Mouse (Mus musculus) G1E (cell line): ENCODE results near the gene Serhl. TPM values are rescaled to one million over a fixed set of nuclear protein-coding genes. Genes with fewer than 3 reads are reported as not detected.

ENCODE experiments used
- ATAC-seq: 2 replicates; pipeline ENCODE4 v1.8.0; 2016; ENCODE audit warnings: mild to moderate bottlenecking; ENCODE audit not compliant: insufficient number of reproducible peaks, poor library complexity, low FRiP score, severe bottlenecking; ENCODE audit errors: extremely low read depth
- DNase-seq: peaks from one replicate; pipeline ENCODE4 v3.0.0; 2012; ENCODE audit warnings: low spot score
- H3K27me3 ChIP-seq: 2 replicates; pipeline ENCODE4 v1.6.1; 2012; ENCODE audit warnings: mild to moderate bottlenecking, low read length, inconsistent platforms; ENCODE audit not compliant: insufficient read depth
- H3K36me3 ChIP-seq: replicated peaks from 2 replicates; pipeline ENCODE3; 2012; ENCODE audit warnings: mild to moderate bottlenecking, inconsistent platforms
- H3K4me1 ChIP-seq: 2 replicates; pipeline ENCODE4 v1.6.1; 2012; ENCODE audit warnings: low read depth, low read length, inconsistent platforms, mixed read lengths; ENCODE audit not compliant: insufficient read depth
- H3K4me3 ChIP-seq: 2 replicates; pipeline ENCODE4 v1.5.1; 2012; ENCODE audit warnings: low read depth, mild to moderate bottlenecking, inconsistent platforms, low read length, moderate library complexity, mixed read lengths
- H3K9me3 ChIP-seq: replicated peaks from 2 replicates; pipeline ENCODE4 v1.6.1; 2012; ENCODE audit warnings: inconsistent platforms
- CTCF ChIP-seq: IDR thresholded peaks from 2 replicates; pipeline ENCODE4 v1.5.1; 2012; ENCODE audit warnings: low read depth, low read length, inconsistent platforms, mixed read lengths
- GATA1 ChIP-seq: IDR thresholded peaks from 2 replicates; pipeline ENCODE4 v1.6.1; 2012; ENCODE audit warnings: borderline replicate concordance, low read length, inconsistent platforms, mixed read lengths
- GATA2 ChIP-seq: IDR thresholded peaks from 2 replicates; pipeline ENCODE4 v1.6.1; 2012; ENCODE audit warnings: low read depth, low read length, inconsistent platforms, borderline replicate concordance
- POLR2AphosphoS5 ChIP-seq: IDR thresholded peaks from 2 replicates; pipeline ENCODE4 v1.6.1; 2012; ENCODE audit warnings: low read depth, low read length, inconsistent platforms; ENCODE audit not compliant: insufficient replicate concordance
- TAL1 ChIP-seq: conservative IDR thresholded peaks from 2 replicates; pipeline ENCODE4 v1.6.1; 2012; ENCODE audit warnings: low read depth, low read length, inconsistent platforms, mixed read lengths
- polyA plus RNA-seq: library from polyadenylated mRNA; stranded (reverse); fragments of >175 nt; gene quantifications from 2 replicates; pipeline ENCODE4 v1.2.3, GENCODE M21; 2012
- total RNA-seq, 2 experiments: library from RNA; stranded (forward) in 1 of 2; stranded (reverse) in 1 of 2; fragments of 200-1000 nt in 1 of 2; fragments of >200 nt in 1 of 2; fragmentation: Nextera tagmentation in 1 of 2; gene quantifications; 2 replicates each; pipeline ENCODE4 v1.2.3; 2014 to 2017

The Serhl gene
- total and polyA plus RNA-seq, 3 experiments, result 3.1 to 40.5 (median 29.5) TPM

DNA sequence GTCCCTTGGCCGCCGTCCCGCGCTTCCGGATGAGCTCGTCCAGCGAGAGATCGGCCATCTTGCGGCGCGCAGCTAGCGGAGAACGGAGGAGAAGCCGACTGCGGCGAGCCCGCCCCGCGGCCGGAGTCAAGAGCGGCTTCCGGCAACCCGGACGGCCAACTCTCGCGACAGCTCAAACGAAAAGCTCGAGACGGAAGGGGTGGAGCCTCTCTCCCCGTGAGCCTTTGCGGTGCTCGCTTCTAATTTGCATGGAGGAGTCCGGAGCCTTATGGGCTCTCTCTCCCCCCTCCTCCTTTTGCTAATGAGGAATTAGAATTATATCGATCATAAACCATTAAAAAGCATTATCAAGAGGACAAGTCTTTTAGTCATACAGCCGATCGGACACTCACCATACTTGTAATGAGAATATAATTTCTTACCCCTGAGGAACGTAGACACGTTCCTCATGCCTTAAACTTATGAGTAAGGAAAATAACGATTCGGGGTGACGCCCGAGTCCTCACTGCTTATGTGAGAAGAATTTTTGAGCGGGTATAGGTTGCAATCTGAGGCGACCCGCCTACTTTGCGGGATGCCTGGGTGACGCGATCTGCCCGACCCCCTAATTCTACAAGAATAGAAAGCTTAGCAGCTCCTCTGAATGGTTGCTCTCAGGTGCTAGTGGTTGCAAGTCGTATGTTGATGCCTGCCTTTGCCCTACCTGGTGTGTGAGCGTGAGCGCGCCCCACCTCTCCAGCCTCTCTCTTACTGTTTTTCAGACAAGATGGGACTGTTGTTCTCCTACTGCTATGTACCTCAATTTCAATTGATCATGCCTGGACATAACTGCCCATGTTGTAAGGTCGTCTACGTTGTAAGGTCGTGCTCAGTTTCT, 60.1 kb downstream of the Serhl start, which contains the start of gene Poldip3:
Poldip3 (minus strand) TSS at position 189 of the 877 bp plus-strand sequence.
- peaks cover 51% of the 10 kb centered on the region for H3K4me1 ChIP-seq
- peaks cover 64% of the 10 kb centered on the region for H3K36me3 ChIP-seq
- no peaks in the 10 kb centered on the region for H3K27me3 ChIP-seq
- ATAC-seq (peak; percentile 91), DNase-seq (peak; percentile 83)
- no peaks in the 10 kb centered on the region for H3K9me3 ChIP-seq
- TF ChIP-seq GATA1, result no peak
- TF ChIP-seq POLR2AphosphoS5, result peak; percentile 99
- H3K4me3 ChIP-seq, result peak within 1 kb of the TSS; percentile 82

DNA sequence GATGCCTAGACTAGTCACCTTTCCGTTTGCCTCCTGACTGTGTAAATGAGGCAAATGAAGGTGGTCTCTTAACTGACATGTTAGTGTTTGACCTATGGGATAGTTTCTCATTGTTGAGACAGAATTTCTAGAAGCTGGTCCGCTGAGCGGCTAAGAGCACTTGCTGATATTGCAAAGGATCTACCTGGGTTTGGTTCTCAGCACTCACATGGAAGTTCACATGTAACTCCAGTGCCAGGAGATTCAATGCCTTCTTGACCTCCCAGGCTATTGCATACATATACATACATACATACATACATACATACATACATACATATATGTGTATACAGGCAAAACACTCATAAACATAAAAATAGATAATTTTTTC, 60.8 kb downstream of the Serhl start:
- H3K4me3 ChIP-seq, result no peak overlapping the region; the same call in 1 of the 2 replicates
- H3K9me3 ChIP-seq, result no peaks in the 10 kb centered on the region
- H3K36me3 ChIP-seq, result peaks cover 62% of the 10 kb centered on the region
- H3K27me3 ChIP-seq, result no peaks in the 10 kb centered on the region
- DNase-seq (no peak), ATAC-seq (no peak)
- TF ChIP-seq POLR2AphosphoS5 (peak; percentile 90; the same call in 1 of the 2 replicates), GATA2 (no peak)
- peaks cover 46% of the 10 kb centered on the region for H3K4me1 ChIP-seq

DNA sequence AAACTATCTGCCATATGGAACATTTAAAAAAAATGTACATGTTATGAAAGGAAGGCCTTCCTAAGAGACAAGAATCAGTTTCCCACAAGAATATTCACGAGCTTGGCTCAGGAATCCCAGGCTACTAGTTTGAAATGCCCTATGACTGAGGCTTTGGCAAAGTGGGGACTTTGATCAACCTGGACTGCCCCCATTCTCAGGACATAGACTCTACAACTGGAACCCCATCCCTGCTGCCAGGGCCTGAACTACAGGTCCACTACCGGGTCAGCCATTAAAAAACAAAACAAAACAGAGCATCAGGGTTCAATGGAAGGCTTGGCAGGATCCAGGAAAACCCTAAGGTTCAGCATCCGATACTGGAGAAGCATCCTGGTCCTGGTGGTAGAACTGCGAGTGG, 61.4 kb downstream of the Serhl start:
- Histone ChIP-seq H3K27me3 (no peaks in the 10 kb centered on the region), H3K36me3 (peaks cover 62% of the 10 kb centered on the region)

DNA sequence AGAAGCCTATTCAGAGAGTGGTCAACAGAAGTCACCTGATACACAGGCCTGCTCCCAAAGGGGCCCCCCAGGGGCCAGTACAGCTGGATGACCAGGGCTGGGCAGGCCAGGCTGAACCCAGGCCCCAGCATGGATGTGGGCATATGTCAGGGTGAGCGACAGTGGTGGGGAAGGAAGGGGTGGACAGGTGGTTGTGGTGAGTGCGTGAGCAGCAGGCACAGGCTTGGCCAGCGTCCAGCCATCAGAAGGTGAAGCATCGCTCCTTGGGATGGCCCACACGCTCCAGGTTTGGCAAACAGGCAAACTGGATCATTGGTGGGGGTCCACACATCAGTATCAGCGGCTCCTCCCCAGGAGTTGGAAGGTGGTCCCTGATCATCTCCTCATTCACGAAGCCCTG, 65.0 kb downstream of the Serhl start:
- no peak for ATAC-seq
- Histone ChIP-seq H3K27me3 (no peaks in the 10 kb centered on the region), H3K9me3 (no peaks in the 10 kb centered on the region), H3K4me1 (peaks cover 44% of the 10 kb centered on the region), H3K4me3 (no peak overlapping the region), H3K36me3 (peaks cover 74% of the 10 kb centered on the region)
- TF ChIP-seq GATA2 (no peak), TAL1 (no peak), POLR2AphosphoS5 (no peak), GATA1 (no peak), CTCF (no peak)
- DNase-seq, result no peak

More for the DNA sequence above, 61.4 kb downstream of the Serhl start:
- peaks cover 45% of the 10 kb centered on the region for H3K4me1 ChIP-seq
- TF ChIP-seq POLR2AphosphoS5, result no peak
- no peak for ATAC-seq
- no peaks in the 10 kb centered on the region for H3K9me3 ChIP-seq
- no peak overlapping the region for H3K4me3 ChIP-seq
- no peak for DNase-seq

DNA sequence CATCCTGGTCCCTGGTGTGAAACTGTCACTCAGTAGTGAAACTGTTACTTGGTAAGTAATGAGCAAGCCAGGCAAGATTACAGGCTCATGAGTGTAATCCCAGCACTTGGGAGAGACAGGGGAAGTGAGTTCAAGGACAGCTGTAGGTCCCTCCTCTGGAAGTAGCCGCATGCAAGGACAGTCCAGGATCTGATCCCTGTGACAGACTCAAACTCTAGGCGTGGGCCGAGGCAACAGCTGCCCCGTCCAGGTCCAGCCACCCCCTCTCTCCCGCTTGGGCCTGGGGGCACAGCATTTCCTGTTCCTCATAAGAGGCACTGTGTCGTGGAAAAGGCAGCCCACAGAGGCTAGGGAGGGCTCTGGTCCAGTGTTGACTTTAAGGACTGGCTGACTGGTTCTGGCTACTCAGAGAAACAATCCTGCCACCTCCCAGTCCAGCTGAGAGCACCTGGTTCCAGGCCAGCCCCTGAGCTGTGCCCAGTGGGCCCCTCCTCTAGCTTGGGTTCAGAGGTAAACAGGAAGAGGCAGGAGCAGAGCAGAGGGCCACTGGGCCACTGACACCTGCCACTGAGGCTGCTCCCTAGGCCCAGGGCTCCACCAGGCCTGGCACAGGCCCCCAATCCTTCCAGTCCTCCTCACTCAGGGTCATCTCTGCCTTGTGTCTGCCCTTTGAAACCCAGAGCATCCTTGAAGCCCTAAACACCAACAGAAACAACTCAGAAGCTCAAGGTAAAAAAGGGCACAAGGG, 66.5 kb downstream of the Serhl start:
- DNase-seq (no peak), ATAC-seq (no peak)
- peaks cover 87% of the 10 kb centered on the region for H3K36me3 ChIP-seq
- H3K4me3 ChIP-seq, result no peak overlapping the region
- TF ChIP-seq GATA2 (no peak), GATA1 (no peak), CTCF (no peak), POLR2AphosphoS5 (no peak), TAL1 (no peak)
- no peaks in the 10 kb centered on the region for H3K9me3 ChIP-seq
- peaks cover 47% of the 10 kb centered on the region for H3K4me1 ChIP-seq
- no peaks in the 10 kb centered on the region for H3K27me3 ChIP-seq

DNA sequence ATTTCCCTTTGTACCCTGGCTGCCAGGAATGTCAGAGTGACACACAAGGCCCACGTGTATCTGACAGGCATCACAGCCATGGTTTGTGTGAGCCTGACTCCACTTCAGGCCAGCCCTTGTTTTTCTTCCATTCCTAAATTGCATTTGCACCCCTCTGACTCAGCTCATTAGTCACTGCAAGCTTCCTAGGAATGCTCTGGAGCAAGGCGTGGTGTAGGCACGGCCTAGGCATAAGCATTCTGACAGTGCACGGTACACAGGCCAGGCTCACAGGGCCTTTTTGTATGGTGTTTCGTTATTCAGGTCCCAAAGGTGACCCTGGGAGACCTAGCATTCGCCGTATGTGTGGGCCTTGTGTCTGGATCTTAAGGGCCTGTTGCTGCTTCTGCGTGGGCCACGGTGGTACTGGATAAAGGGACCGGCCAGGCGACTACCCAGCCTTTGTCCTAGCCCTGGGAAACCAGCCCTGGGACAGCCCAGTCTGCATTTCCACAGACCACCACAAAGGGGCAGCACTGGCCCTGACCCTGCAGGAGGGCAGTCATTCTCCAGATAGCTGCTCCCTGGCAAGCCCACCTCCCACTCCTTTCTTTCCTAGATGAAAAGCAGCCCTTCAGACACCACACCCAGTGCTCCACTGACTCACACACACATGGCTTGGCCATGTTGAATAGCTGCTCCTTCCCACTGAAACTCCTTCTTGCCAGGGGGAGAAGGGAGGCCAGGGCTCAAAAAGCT, 67.8 kb downstream of the Serhl start:
- ATAC-seq (no peak; the same call in 1 of the 2 replicates), DNase-seq (peak; percentile 64)
- Histone ChIP-seq H3K36me3 (peaks cover 93% of the 10 kb centered on the region), H3K27me3 (no peaks in the 10 kb centered on the region), H3K9me3 (no peaks in the 10 kb centered on the region), H3K4me3 (no peak overlapping the region), H3K4me1 (peaks cover 56% of the 10 kb centered on the region)
- TF ChIP-seq GATA2 (no peak), CTCF (peak; percentile 86)
